Mouse (Mus musculus): ENCODE data around the gene Acsl6.
"Not testable (repeated sequence)": the region's sequence is repeated elsewhere in the genome, so short reads cannot be mapped to it uniquely, and the experiment has no call there.

Gene Acsl6

DNA sequence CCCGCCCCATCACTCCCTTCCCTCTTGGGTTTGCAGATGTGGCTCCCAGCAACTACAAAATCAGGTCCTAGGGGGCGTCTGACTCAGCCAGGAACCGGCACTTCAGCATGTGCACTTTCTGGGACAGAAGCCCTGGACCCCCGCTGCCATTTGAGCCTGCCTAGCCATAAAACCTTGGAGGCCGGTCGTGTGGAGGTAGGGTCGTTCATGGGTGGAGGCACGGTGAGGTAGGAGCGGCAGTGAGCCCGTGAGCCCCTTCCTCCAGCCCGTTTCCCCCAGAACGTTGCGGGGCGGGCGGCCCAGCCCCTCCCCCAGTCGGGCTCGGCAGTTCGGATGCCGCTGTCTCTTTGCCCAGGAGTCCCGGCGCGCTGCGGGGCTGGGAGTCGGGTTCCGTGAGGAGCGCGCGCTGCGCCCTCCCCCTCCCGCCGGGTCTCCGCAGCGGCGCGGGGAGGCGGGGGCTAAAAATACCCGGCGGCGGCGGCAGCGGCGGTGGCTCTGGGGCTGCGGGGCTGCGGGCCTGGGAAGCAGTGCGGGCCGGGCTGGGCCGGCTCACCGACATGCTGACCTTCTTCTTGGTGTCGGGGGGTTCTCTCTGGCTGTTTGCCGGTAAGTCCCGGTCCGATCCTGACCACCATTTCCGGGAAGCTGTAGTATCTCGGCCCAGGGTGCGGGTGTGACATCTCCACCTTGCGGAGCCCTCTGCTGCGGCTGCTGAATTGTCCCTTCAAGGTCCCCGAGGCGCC, at the start of gene Acsl6:
Gene Acsl6, plus strand, starts transcription at position 71 of the 743 bp plus-strand sequence.
- peak; percentile 70 to 83 for DNase-seq

- peak; percentile 32 to 44 for DNase-seq
Measured at GRCm38 (mm10) chr11:54254114-54254513, 49.5 kb upstream of the Acsl6 start.

GRCm38 (mm10) chr11:54256624-54257376, 46.8 kb upstream of the Acsl6 start:
- DNase-seq, result peak; percentile 88 to 89

- DNase-seq, result no peak
Measured at GRCm38 (mm10) chr11:54263405-54264031, 40.1 kb upstream of the Acsl6 start.

DNA sequence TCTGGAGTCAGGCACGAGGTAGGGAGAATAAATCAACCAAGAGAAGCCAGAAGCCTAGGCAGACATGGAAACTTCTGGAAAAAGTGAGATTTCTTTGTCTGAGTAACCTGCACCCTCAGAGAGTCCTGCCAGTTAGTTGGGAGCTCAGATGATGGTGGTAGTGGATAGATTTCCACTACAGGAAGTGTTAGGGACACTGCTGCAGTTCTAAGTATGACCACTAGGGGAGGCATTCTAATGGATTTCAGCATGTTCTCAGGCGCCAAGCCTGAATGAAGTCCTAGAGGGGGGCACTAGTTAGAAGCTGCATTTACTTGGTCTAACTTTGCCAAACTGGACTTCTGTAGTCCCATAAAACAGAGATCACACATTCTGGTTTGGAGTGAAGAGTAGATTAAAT, 39.1 kb upstream of the Acsl6 start:
- DNase-seq, result peak; percentile 71 to 78

- DNase-seq, result no peak
Measured at GRCm38 (mm10) chr11:54267177-54267576, 36.4 kb upstream of the Acsl6 start, which contains the start of gene Il3. TSS of gene Il3 (minus strand) at chr11:54267277.

DNA sequence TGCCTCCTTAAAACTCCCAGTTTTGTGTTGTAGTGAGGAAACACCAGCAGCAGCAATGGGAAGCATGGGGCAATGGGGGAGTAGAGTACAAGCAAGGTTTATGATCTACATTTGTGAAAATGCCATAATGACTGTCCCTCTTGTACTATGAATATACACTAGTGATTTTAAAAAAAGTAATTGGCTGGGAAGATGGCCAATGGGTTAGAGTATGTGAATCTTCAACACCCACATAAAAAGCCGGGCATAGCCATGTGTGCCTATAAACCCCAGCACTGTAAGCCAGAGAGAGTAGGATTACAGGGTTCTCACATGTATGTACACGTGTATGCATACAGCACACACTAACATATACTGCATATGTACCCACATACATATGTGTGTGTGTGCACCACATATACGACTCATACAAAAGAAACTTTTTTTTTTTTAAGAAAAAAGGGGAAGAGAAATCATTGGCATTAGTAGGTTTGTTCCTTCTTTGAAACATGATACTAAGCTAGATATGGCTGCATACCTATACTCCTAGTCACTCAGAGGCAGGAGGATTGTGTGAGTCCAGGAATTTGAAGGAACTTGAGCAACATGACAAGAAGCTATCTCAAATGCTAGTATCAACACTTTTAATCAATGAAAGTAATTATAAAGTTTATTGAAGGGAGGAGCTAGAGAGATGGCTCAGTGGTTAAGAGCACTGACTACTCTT, 34.3 kb upstream of the Acsl6 start:
- DNase-seq, result no peak

GRCm38 (mm10) chr11:54271437-54271949, 32.1 kb upstream of the Acsl6 start:
- no peak for DNase-seq

DNA sequence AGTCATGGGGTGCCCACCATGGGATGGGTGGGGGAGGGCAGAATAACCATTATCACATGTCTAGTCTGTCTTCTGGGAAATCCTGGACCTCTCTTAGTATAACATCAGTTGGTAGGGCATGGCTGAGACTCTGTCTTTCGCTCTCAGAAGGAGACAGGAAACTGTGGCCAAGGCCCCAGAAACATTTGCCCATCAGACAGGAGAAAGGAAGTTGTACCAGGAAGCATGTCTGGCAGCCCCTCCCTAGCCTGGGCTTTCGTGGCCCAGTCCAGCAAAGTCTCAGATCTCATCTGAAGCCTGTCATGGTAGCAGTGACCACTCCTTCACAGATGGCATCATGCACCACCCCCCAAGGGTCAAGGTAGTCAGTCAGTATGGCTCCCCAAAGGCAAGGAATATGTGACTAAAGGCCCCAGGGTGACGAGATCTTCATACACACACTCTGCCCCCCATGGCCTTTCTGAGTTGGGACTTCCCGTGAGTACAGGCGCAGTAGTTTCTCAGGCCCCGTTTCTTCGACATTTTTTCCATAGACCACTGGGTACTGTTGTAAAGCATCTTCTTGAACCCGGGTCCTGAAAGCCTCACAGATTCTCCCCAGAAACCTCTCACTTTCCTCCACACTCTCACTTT, 15.7 kb upstream of the Acsl6 start:
- DNase-seq, result no peak

- no peak for DNase-seq
Measured at GRCm38 (mm10) chr11:54292163-54292562, 11.4 kb upstream of the Acsl6 start.

DNA sequence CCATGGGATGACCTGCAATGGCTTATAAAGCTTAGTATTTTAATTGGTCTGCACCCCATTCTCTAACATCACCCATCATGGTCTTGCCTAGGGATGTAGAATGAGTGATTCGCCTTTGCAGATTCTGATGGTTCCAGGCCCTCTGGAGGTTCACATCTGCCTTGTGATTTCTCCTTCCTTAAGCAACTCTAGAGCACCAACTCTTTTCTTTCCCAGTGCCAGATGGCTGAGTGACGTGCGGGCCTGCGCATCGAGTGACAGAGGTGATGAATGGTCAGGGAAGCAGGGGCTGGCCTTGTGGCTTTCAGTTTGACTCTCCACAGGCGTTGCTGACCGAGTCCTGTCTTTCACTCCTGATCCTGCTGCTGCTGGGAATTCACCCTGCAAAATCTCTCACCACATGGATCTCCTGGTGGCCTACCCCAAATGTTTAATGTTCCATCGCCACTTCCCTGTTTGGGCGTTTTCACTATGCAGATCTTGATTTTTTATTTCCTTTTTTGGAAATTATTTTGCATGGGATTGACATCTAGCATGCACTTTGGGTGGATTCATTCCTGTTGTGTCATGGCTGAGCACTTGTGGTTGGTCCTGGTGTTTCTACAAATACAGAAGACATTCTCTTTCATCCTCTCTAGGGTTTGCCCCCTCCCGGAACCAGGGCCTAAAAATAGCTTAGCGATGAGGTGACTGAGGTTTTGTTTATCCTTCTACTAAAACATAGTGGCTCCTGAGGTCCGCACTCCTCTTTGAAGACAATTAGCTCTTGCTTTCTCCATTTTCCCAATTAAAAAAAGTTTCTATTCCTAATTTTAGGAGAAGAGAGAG, 9.4 kb upstream of the Acsl6 start:
- no peak for DNase-seq

DNA sequence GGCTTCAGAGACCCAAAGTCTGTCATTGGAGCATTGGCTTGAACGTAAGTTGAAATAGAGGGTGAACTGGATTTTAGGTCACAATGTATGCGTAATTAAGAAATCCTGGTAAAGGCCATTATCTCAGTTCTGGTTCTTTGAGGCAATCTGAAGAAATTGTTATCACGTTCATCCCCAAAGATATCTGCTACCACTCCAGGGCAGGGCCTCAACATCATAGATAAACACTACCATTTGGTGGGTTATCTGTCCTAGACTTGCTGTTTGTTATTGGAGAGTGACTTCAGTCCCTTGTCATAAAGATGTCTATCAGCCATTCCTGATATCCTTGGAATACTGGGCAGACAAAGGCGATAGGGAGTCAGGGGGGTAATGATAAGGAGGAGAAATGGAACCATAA, 7.6 kb upstream of the Acsl6 start:
- DNase-seq, result no peak

DNA sequence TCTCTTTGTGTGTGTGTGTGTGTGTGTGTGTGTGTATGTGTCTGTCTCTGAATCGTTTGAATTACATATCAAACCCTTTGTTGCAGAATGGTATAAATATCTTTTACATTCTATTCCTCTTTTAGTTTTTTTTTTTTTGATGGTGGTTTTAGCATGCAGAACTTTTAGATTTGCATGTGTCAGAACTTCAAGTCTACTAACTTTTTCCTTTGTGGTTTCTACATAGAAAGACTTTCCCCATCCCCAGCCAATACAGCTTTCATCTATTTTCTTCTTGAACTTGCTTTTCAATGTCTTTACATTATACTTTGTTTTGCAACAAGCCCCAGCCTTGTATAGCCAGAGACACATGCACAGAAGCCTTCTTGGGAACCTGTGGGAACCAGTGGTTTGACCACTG, 6.9 kb upstream of the Acsl6 start:
- no peak for DNase-seq

- not testable (repeated sequence) for DNase-seq
Measured at GRCm38 (mm10) chr11:54297471-54297870, 6.1 kb upstream of the Acsl6 start.

GRCm38 (mm10) chr11:54298777-54299176, 4.8 kb upstream of the Acsl6 start:
- DNase-seq, result no peak

GRCm38 (mm10) chr11:54301994-54302393, 1.6 kb upstream of the Acsl6 start:
- DNase-seq, result peak; percentile 66 to 75

DNA sequence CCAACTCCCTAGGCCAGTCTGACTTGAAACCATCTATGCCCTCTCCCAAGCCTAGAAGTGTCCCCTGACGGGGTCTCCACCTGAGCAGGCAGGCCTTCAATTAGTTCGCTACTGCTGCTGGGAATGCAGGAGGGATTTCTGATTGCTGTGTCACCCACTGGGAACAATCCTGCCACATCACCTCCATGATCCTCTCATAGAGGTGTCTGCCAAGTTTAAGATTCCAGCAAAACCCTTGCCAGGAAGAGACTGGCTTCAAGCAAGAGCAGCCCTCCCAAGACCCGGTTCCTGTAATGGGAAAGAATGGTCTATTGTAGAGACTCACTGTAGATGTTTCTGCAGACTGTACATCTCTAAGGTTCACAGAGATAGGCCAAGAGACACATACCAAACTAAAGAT, 992 bp upstream of the Acsl6 start:
- peak in 1 of 2 experiments; percentile 37 for DNase-seq

DNA sequence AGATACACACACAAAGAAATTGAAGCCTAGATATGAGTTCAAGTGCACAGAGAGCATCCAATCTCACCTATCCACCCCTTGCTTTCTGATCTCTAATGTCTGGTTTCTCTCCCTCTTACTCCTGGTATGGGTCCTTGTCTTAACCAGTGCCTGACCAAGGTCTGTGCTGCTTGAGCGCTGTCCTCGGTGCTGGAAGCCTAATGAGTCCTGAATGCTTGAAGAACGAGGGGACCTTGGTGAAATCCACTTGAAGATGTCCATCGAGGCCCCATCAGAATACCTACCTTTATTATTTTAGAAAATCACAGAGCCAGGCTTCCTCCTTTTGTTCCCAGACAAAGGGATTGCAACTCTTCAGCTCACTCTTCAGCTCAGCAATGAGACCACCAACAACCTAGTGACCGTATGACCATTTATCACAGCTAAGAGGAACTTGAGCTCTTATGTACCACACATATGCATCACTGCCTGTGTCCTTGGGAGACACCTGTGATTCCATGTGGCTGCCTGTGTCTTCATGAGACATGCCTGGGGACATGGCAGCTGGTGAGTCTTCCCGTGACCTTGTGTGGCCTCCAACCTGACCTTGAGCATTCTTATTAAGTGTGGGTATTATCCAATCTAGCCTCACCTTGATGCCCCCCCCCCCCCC, 396 bp upstream of the Acsl6 start:
- DNase-seq, result peak in 1 of 2 experiments; percentile 23

DNA sequence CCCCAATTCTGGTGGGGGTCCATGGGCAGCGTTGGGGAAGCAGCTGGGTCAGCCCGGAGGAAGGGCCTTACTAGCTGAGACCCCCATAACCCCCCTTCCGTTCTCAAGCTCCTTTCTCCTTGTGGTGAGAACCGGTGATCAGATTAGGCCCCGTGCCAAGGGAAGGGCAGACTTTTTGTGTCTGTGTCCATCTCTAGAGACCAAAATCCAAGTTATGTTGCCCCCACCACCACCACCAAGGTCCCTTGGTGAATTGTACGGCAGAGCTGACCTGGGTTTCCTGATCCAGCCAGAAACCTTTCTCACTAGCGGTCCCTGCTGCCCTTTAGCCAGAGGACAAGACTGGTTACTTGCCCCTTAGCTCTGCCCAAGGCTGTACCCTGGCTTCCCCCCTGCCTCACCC, 874 bp downstream of the Acsl6 start:
- DNase-seq, result peak in 1 of 2 experiments; percentile 53

GRCm38 (mm10) chr11:54305331-54305730, 1.7 kb downstream of the Acsl6 start:
- DNase-seq, result peak in 1 of 2 experiments; percentile 28
